Mouse (Mus musculus) G1E (cell line): ENCODE measurements around the gene Sh3pxd2a.

Experiments
- CTCF ChIP-seq: IDR thresholded peaks from 2 replicates; pipeline ENCODE4 v1.5.1; 2012; ENCODE audit warnings: low read depth, low read length, inconsistent platforms, mixed read lengths
- GATA1 ChIP-seq: IDR thresholded peaks from 2 replicates; pipeline ENCODE4 v1.6.1; 2012; ENCODE audit warnings: borderline replicate concordance, low read length, inconsistent platforms, mixed read lengths
- GATA2 ChIP-seq: IDR thresholded peaks from 2 replicates; pipeline ENCODE4 v1.6.1; 2012; ENCODE audit warnings: low read depth, low read length, inconsistent platforms, borderline replicate concordance
- POLR2AphosphoS5 ChIP-seq: IDR thresholded peaks from 2 replicates; pipeline ENCODE4 v1.6.1; 2012; ENCODE audit warnings: low read depth, low read length, inconsistent platforms; ENCODE audit not compliant: insufficient replicate concordance
- TAL1 ChIP-seq: conservative IDR thresholded peaks from 2 replicates; pipeline ENCODE4 v1.6.1; 2012; ENCODE audit warnings: low read depth, low read length, inconsistent platforms, mixed read lengths

- TF ChIP-seq POLR2AphosphoS5: no peak
- TF ChIP-seq CTCF: no peak
- no peak for TF ChIP-seq GATA1
- no peak for TF ChIP-seq TAL1
- TF ChIP-seq GATA2: no peak
These were observed 9.0 kb downstream of the Sh3pxd2a start for GRCm38 (mm10) chr19:47455001-47455755.
